Mouse (Mus musculus) embryonic facial prominence, embryonic 11.5 days (tissue): ENCODE measurements at regions not wholly inside any gene's neighbourhood (a gene's known extent, or its start where the extent isn't known, plus 50 kb on each side); places are given as distances from the start of the nearest gene placed in this dataset.

ENCODE experiments used
- ATAC-seq: fragments of 200-750 bp; cut with Nextera tagmentation; replicated peaks from 2 replicates; pipeline ENCODE4 v1.8.0; 2017; ENCODE audit warnings: low read depth; ENCODE audit not compliant: insufficient number of reproducible peaks, low FRiP score, low TSS enrichment
- DNase-seq: peaks from one replicate; pipeline ENCODE4 v3.0.0-alpha.2; 2015; ENCODE audit warnings: low spot score
- H3K27ac ChIP-seq: fragments of 300-500 bp; sonication (generic); replicated peaks from 2 replicates; pipeline ENCODE4 v1.5.1; 2014; ENCODE audit warnings: mild to moderate bottlenecking, low read depth, low read length, control low read depth
- H3K27me3 ChIP-seq: fragments of 300-500 bp; sonication (generic); 2 replicates; pipeline ENCODE4 v1.6.1; 2014; ENCODE audit warnings: mild to moderate bottlenecking, low read length, moderate library complexity, mixed read lengths; ENCODE audit not compliant: control insufficient read depth, insufficient read depth
- H3K36me3 ChIP-seq: fragments of 300-500 bp; sonication (generic); replicated peaks from 2 replicates; pipeline ENCODE4 v1.6.1; 2014; ENCODE audit warnings: low read depth, mild to moderate bottlenecking, low read length, moderate library complexity, mixed read lengths; ENCODE audit not compliant: control insufficient read depth, insufficient read depth
- H3K4me1 ChIP-seq: fragments of 300-500 bp; sonication (generic); 2 replicates; pipeline ENCODE4 v1.6.1; 2014; ENCODE audit warnings: low read length, mixed read lengths; ENCODE audit not compliant: control insufficient read depth, insufficient read depth
- H3K4me2 ChIP-seq: fragments of 300-500 bp; sonication (generic); 2 replicates; pipeline ENCODE4 v1.6.1; 2014; ENCODE audit warnings: low read depth, mild to moderate bottlenecking, control low read depth, low read length, moderate library complexity
- H3K4me3 ChIP-seq: fragments of 300-500 bp; sonication (generic); 2 replicates; pipeline ENCODE4 v1.5.1; 2014; ENCODE audit warnings: low read depth, low read length, control low read depth
- H3K9ac ChIP-seq: fragments of 300-500 bp; sonication (generic); replicated peaks from 2 replicates; pipeline ENCODE4 v1.6.1; 2014; ENCODE audit warnings: mild to moderate bottlenecking, control low read depth, low read length
- H3K9me3 ChIP-seq: fragments of 300-500 bp; sonication (generic); replicated peaks from 2 replicates; pipeline ENCODE4 v1.6.1; 2016; ENCODE audit warnings: mild to moderate bottlenecking, low read length, inconsistent platforms, mixed read lengths; ENCODE audit not compliant: control insufficient read depth
- WGBS: fragments of 180-500 bp; shearing (Covaris S2); extraction: QIAGEN DNeasy Blood & Tissue Kit; methylation state at CpG from one replicate; pipeline ENCODE4 v1.1.7; 2014; 5-methylcytosine and 5-hydroxymethylcytosine counted together

DNA sequence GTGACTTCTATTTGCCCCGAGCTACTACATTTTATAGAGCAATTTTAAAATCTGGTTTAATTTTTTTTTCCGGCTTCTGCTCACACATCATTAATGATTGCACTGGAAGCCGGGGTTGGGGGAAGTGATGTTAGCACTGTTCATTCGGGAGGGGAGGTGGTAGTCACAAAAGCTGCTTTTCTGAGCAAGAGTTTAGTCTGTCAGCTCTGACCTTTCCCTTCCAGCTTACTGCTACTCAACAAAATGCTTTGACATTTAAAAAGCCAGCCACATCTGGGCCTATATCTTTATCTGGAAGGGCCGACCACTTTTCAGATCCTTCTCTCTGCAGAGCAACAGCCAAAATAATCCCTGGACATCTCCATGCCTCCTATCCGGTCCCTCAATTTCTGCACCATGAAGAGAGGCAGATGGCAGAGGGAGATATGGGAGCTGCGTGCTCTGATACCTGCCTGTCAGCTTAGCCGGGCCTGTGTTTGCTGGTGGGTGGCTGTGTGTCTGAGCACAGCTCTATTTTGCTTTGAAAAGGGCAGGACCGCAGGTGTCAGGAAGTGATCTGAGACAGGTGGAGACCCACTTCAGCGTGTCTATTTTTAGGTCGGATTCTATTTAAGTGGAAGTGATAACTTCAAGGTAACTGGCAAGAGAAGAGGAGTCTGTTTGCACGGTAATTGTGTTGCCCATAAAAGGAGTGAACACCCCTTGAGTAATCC is 63.1 kb downstream of the Kcnf1 start:
- H3K4me3 ChIP-seq = no peak overlapping the region
- DNase-seq (no peak), ATAC-seq (no peak)
- no peaks in the 10 kb centered on the region for H3K27me3 ChIP-seq
- H3K4me2 ChIP-seq = no peak overlapping the region
- no peaks in the 10 kb centered on the region for H3K36me3 ChIP-seq
- no peaks in the 10 kb centered on the region for H3K4me1 ChIP-seq
- 78% methylated on average over 12 of the region's 12 CpGs for WGBS
- no peak overlapping the region for H3K9ac ChIP-seq
- H3K27ac ChIP-seq = no peak overlapping the region
- H3K9me3 ChIP-seq = no peaks in the 10 kb centered on the region

DNA sequence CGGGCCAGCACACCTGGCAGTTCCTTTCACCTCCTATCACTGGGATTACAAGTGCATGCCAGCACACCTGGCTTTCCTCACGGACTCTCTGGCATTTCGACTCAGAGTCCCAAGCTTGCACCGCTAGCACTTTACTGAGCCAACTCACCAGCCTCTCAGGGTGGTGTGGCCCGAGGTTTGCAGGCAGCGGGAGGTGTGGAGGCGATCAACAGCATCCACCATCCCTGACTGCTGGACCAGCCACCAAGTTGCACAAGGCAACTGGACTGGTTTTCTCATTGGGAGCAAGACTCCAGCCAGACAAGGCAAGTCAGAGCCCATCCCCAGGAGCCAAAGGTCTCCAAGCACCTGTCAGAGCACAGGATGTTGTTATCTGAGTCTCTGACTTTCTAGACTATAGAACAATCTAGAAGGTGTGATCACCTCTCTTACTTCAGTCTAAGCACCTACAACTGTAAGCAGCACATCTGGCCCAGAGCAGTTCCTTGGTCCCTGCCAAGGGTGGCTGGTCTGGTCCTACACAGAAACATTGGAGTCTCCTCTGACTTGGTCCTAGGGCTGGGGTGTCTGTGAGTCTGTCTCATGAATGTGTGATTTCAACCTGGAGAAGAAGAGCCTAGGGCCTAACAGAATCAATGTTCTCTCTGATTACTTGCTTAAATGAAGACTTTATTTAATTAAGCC is 63.8 kb downstream of the Kcnf1 start:
- Histone ChIP-seq H3K4me3 (no peak overlapping the region), H3K27ac (no peak overlapping the region), H3K4me1 (no peaks in the 10 kb centered on the region), H3K9ac (no peak overlapping the region), H3K4me2 (no peak overlapping the region), H3K27me3 (no peaks in the 10 kb centered on the region), H3K36me3 (no peaks in the 10 kb centered on the region), H3K9me3 (no peaks in the 10 kb centered on the region)
- ATAC-seq = no peak
- no peak for DNase-seq
- 88% methylated on average over 7 of the region's 7 CpGs for WGBS

DNA sequence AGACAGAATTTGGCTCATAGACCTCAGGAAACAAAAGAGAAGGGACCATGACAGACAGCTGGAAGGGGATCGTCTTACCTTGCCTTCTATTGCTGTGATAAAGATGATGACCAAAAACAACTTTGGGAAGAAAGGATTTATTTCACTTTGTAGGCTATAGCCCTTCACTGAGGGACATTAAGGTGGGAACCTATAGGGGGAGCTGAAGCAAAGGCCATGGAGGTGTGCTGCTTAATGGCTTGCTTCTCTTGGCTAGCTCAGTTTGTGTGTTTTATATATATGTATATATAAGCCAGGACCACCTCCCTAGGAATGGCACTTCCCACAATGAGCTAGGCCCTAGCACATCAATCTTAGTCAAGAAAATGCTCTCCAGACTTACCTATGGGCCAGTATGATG is 70.5 kb downstream of the Kcnf1 start:
- Histone ChIP-seq H3K27me3 (no peaks in the 10 kb centered on the region), H3K4me1 (no peaks in the 10 kb centered on the region), H3K27ac (no peak overlapping the region), H3K4me3 (no peak overlapping the region), H3K9ac (no peak overlapping the region), H3K9me3 (no peaks in the 10 kb centered on the region), H3K4me2 (no peak overlapping the region), H3K36me3 (no peaks in the 10 kb centered on the region)
- ATAC-seq = no peak
- WGBS = 79% methylated on average over 1 of the region's 1 CpGs
- no peak for DNase-seq

DNA sequence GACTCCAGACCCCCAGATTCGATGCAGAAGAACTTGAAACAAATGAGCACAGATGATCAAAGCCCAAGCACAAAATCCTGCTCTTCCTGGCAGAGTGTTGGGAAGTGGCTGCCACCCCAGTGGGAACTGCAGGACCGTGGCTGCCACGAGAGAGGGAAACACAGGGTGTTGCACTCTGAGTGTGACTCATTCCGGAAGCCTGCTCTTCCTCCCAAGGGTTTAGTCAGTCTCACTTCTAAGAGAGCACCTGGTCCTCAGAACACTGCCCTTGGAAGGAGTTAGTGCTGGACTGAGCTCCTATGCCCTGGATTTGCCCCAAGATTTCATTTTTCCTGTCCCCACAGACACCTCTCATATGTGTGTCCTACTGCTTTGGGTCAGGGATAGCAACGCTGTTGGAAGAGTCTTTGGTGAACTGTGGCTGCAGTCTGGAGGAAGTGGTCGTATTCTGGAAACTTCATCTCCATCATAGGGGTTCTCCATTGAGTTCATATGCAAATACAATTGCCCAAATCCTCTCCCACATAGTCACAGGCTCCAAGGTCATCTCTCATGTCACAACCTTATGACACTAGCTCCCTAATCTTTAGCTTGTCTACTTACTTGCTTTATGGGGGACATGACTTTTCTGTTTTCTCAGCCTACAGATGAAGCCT is 71.5 kb downstream of the Kcnf1 start:
- H3K4me3 ChIP-seq = no peak overlapping the region

DNA sequence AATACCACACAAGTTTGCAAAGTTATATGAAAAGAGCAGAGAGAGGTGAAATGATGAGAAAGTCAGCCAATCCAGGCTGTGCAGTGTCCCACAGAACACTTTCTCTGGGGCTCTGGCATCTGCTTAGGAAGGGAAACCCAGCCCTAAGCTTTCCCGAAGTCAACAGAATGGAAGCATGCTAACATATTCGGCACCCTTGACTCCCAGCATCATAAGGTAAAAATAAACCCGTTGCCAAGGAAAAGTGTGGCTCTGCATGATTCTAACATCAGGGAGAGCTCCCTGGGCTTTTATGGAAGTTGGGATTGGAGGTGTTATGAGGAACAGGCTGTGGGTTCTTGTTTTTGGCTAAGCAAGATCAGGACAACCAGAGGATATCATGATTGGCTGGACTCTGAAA is 74.8 kb downstream of the Kcnf1 start:
- Histone ChIP-seq H3K4me3 (no peak overlapping the region), H3K36me3 (no peaks in the 10 kb centered on the region), H3K4me1 (no peaks in the 10 kb centered on the region; the same call in 1 of the 2 replicates), H3K9me3 (no peaks in the 10 kb centered on the region), H3K27ac (no peak overlapping the region), H3K4me2 (no peak overlapping the region), H3K9ac (no peak overlapping the region), H3K27me3 (no peaks in the 10 kb centered on the region)
- whole genome bisulfite sequencing = 91% methylated on average over 3 of the region's 3 CpGs
- ATAC-seq = no peak
- no peak for DNase-seq

More for the DNA sequence above, 71.5 kb downstream of the Kcnf1 start:
- H3K27me3 ChIP-seq = no peaks in the 10 kb centered on the region
- ATAC-seq (no peak), DNase-seq (no peak)
- H3K36me3 ChIP-seq = no peaks in the 10 kb centered on the region
- WGBS = 79% methylated on average over 6 of the region's 6 CpGs
- no peak overlapping the region for H3K9ac ChIP-seq
- H3K4me1 ChIP-seq = no peaks in the 10 kb centered on the region
- no peak overlapping the region for H3K4me2 ChIP-seq
- H3K27ac ChIP-seq = no peak overlapping the region
- H3K9me3 ChIP-seq = no peaks in the 10 kb centered on the region

DNA sequence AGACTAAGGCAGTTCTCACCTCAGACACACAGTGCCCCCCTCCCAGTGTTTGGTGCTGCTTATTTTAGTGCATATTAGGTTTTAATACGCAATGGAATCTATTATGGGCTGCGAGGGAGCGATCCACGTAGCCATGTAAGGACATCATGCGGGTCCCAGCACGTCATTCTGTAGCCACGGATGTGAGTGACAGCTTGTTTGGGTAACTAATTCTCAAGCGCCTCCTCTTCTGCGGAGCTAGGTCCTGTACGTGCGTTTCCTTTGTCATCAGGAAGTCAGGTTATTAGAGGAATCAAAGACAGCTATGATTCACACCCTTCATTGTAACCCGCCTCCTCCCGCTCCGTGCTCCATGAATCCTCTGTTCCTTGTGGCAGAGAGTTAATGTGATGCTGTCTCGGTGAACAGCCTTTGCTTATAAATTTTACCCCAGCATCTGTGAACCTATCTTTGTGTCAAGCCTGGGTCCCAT is 78.9 kb downstream of the Kcnf1 start:
- Histone ChIP-seq H3K9me3 (no peaks in the 10 kb centered on the region), H3K27me3 (no peaks in the 10 kb centered on the region), H3K27ac (no peak overlapping the region), H3K4me1 (no peaks in the 10 kb centered on the region; the same call in 1 of the 2 replicates), H3K4me2 (no peak overlapping the region), H3K36me3 (no peaks in the 10 kb centered on the region), H3K4me3 (no peak overlapping the region), H3K9ac (no peak overlapping the region)
- 28% methylated on average over 15 of the region's 15 CpGs for WGBS
- 0 out of 2 replicates have a peak, but pooled peaks have one; percentile 39 for ATAC-seq
- DNase-seq = peak; percentile 36

DNA sequence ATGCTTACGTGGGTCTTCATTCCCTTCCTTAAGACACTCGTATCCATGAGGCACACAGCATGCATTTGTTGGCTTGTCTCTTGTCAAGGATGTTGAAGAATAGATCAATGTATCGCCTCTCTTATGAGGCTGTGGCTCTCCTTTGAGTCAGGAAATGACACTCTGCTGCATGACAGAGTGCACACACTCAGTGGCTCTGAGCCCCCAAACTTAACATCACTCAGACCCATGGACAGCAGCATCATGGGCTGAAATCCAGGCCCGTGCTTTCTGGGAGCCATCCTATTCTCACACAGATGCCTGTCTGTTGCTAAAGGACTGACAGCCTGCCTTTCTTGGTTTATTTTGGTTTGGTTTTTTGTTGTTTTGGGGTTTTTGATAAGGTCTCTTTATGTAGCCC is 81.9 kb downstream of the Kcnf1 start:
- no peaks in the 10 kb centered on the region for H3K27me3 ChIP-seq
- WGBS = 87% methylated on average over 4 of the region's 4 CpGs
- no peak overlapping the region for H3K9ac ChIP-seq
- H3K4me2 ChIP-seq = no peak overlapping the region
- H3K36me3 ChIP-seq = no peaks in the 10 kb centered on the region
- no peak overlapping the region for H3K4me3 ChIP-seq
- no peaks in the 10 kb centered on the region for H3K9me3 ChIP-seq
- DNase-seq (no peak), ATAC-seq (no peak)
- H3K27ac ChIP-seq = no peak overlapping the region
- no peaks in the 10 kb centered on the region; the same call in 1 of the 2 replicates for H3K4me1 ChIP-seq

DNA sequence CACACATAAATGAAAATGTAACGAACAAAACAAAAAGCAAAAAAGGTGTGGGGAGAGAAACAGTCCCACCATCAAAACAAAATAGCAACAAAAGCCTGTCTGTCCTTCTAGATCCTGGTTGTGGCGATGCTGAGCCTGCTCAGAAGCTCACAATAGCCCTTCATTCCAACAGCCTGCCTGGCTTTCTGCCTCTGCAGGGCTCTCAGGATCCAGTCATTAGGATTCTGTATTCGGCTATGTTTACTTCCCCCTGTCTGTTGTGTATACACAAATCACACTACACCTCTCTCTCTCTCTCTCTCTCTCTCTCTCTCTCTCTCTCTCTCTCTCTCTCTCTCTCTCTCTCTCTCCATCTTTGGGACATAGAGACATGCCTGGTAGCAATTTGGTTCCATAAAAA is 82.2 kb upstream of the 2410004P03Rik start:
- H3K4me1 ChIP-seq = no peaks in the 10 kb centered on the region; the same call in 1 of the 2 replicates
- H3K36me3 ChIP-seq = no peaks in the 10 kb centered on the region
- no peak overlapping the region for H3K9ac ChIP-seq
- H3K4me2 ChIP-seq = no peak overlapping the region
- no peaks in the 10 kb centered on the region for H3K27me3 ChIP-seq
- DNase-seq (no peak), ATAC-seq (no peak)
- H3K27ac ChIP-seq = no peak overlapping the region
- 60% methylated on average over 3 of the region's 3 CpGs for WGBS
- H3K4me3 ChIP-seq = no peak overlapping the region
- no peaks in the 10 kb centered on the region for H3K9me3 ChIP-seq
